Mouse (Mus musculus): ENCODE measurements around the gene Gm6268.

Gene Gm6268

GRCm38 (mm10) chrX:36400980-36401379 lies at the start of gene Gm6268:
Gene Gm6268, plus strand, starts transcription at chrX:36401280.
- DNase-seq (ENCODE audit: low spot score): no peak

GRCm38 (mm10) chrX:36352446-36352845 lies 48.6 kb upstream of the Gm6268 start:
- DNase-seq (ENCODE audit: low spot score): peak; percentile 9

- no peak for DNase-seq (ENCODE audit: low spot score)
Observed at GRCm38 (mm10) chrX:36385340-36385739, 15.7 kb upstream of the Gm6268 start.

- DNase-seq (ENCODE audit: low spot score): peak; percentile 40
Observed at GRCm38 (mm10) chrX:36389971-36390370, 11.1 kb upstream of the Gm6268 start.

- no peak for DNase-seq (ENCODE audit: low spot score)
Observed at GRCm38 (mm10) chrX:36390503-36390902, 10.6 kb upstream of the Gm6268 start.

GRCm38 (mm10) chrX:36392672-36393071 lies 8.4 kb upstream of the Gm6268 start:
- DNase-seq (ENCODE audit: low spot score): no peak

- DNase-seq (ENCODE audit: low spot score): peak; percentile 36
Observed at GRCm38 (mm10) chrX:36393279-36393678, 7.8 kb upstream of the Gm6268 start.

GRCm38 (mm10) chrX:36402316-36402715 lies 1.2 kb downstream of the Gm6268 start:
- peak; percentile 2 for DNase-seq (ENCODE audit: low spot score)

- peak; percentile 52 for DNase-seq (ENCODE audit: low spot score)
Observed at GRCm38 (mm10) chrX:36419153-36419552, 18.1 kb downstream of the Gm6268 start.

GRCm38 (mm10) chrX:36434993-36435392 lies 33.9 kb downstream of the Gm6268 start:
- DNase-seq (ENCODE audit: low spot score): no peak

- no peak for DNase-seq (ENCODE audit: low spot score)
Observed at GRCm38 (mm10) chrX:36437932-36438331, 36.9 kb downstream of the Gm6268 start.

Data from adipocyte (in vitro differentiated cells).